Mouse (Mus musculus): ENCODE data around the gene Trrap.
A peak's percentile ranks its signal among the peaks of the same experiment; 100 is the strongest.

GRCm38 (mm10) chr5:144794687-144795086, 27.2 kb downstream of the Trrap start:
- TF ChIP-seq CTCF (conservative IDR thresholded peaks at IDR 0.05; ENCODE audit: low read length) (peak; percentile 73), POU5F1 (IDR thresholded peaks at IDR 0.05; ENCODE audit: borderline replicate concordance, low read length) (no peak)
